In genomic region chr1:70037384-70037783, GRCm38 (mm10) we compare ENCODE assay signal across 28 mouse cellular contexts.
DNase-seq lines count a peak whose midpoint lies in the region; ATAC-seq lines count a peak whose summit lies in the region.
"Had no signal": no experiment of that assay in that cellular context is flagged by ENCODE, and none has a peak within 500 bp of the region (broad histone marks: within the 10 kb centered on the region; RNA-seq: fewer than 3 reads in every experiment).

No protein-coding gene starts in this region.

- H3K27me3 ChIP-seq in forebrain, embryonic 13.5 days: no peaks in the 10 kb centered on the region
- H3K27me3 ChIP-seq in forebrain, embryonic 11.5 days (ENCODE audit: control insufficient read depth, insufficient read depth, low read length): no peaks in the 10 kb centered on the region
- H3K27me3 ChIP-seq in forebrain, embryonic 16.5 days (replicated peaks; ENCODE audit: control insufficient read depth, insufficient read depth, low read length): no peaks in the 10 kb centered on the region
- H3K27me3 ChIP-seq in forebrain, embryonic 12.5 days: no peaks in the 10 kb centered on the region
- H3K27me3 ChIP-seq: CH12.LX; embryonic facial prominence, embryonic 13.5 days; embryonic facial prominence, embryonic 15.5 days had no signal

- H3K36me3 ChIP-seq in forebrain, embryonic 13.5 days (ENCODE audit: poor library complexity, severe bottlenecking): no peaks in the 10 kb centered on the region
- H3K36me3 ChIP-seq in forebrain, embryonic 11.5 days (ENCODE audit: control insufficient read depth, insufficient read depth, low read length): no peaks in the 10 kb centered on the region
- H3K36me3 ChIP-seq in forebrain, embryonic 16.5 days (ENCODE audit: control insufficient read depth, insufficient read depth): no peaks in the 10 kb centered on the region
- no peaks in the 10 kb centered on the region for H3K36me3 ChIP-seq in forebrain, embryonic 12.5 days (replicated peaks)
- H3K36me3 ChIP-seq: embryonic facial prominence, embryonic 13.5 days; embryonic facial prominence, embryonic 15.5 days; G1E had no signal

- H3K4me2 ChIP-seq in forebrain, embryonic 13.5 days: no peak overlapping the region
- no peak overlapping the region for H3K4me2 ChIP-seq in forebrain, embryonic 11.5 days (ENCODE audit: low read depth, low read length, severe bottlenecking)
- no peak overlapping the region for H3K4me2 ChIP-seq in forebrain, embryonic 16.5 days (ENCODE audit: low read length)
- no peak overlapping the region for H3K4me2 ChIP-seq in forebrain, embryonic 12.5 days
- H3K4me2 ChIP-seq: embryonic facial prominence, embryonic 13.5 days; embryonic facial prominence, embryonic 15.5 days had no signal

- no peak overlapping the region for H3K27ac ChIP-seq in forebrain, embryonic 13.5 days
- no peak overlapping the region for H3K27ac ChIP-seq in forebrain, embryonic 11.5 days (ENCODE audit: low read depth, low read length)
- no peak overlapping the region for H3K27ac ChIP-seq in forebrain, embryonic 16.5 days (ENCODE audit: low read length)
- H3K27ac ChIP-seq in forebrain, embryonic 12.5 days: no peak overlapping the region
- H3K27ac ChIP-seq: embryonic facial prominence, embryonic 13.5 days; embryonic facial prominence, embryonic 15.5 days; gastrocnemius, adult 2 months had no signal

- no peak overlapping the region for H3K4me3 ChIP-seq in forebrain, embryonic 13.5 days
- no peak overlapping the region for H3K4me3 ChIP-seq in forebrain, embryonic 11.5 days (ENCODE audit: low read depth, low read length)
- H3K4me3 ChIP-seq in forebrain, embryonic 16.5 days (replicated peaks; ENCODE audit: low read length): no peak overlapping the region
- no peak overlapping the region for H3K4me3 ChIP-seq in forebrain, embryonic 12.5 days (replicated peaks)
- H3K4me3 ChIP-seq: embryonic facial prominence, embryonic 13.5 days; embryonic facial prominence, embryonic 15.5 days; erythroblast, embryonic 14.5 days; gastrocnemius, adult 2 months had no signal

- peak; percentile 38; the same call in 1 of the 2 replicates for ATAC-seq in forebrain, embryonic 13.5 days
- no peak for ATAC-seq in forebrain, embryonic 11.5 days (replicated peaks; ENCODE audit: low FRiP score)
- peak; percentile 61; the same call in 1 of the 2 replicates for ATAC-seq in forebrain, embryonic 16.5 days
- no peak for ATAC-seq in forebrain, embryonic 12.5 days (ENCODE audit: low FRiP score)
- peak; percentile 65 for ATAC-seq in frontal cortex, adult (ENCODE audit: low TSS enrichment)
- ATAC-seq: activated CD4-positive, CD25-positive, alpha-beta regulatory T cell, adult 4 months; CD4-positive, CD25-positive, alpha-beta regulatory T cell, adult 4 months; Patski had no signal

- 84% methylated on average over 3 of the region's 3 CpGs for WGBS in forebrain, embryonic 13.5 days
- WGBS in forebrain, embryonic 11.5 days: 87% methylated on average over 3 of the region's 3 CpGs
- WGBS in forebrain, embryonic 16.5 days: 78% methylated on average over 3 of the region's 3 CpGs
- WGBS in forebrain, embryonic 12.5 days: 91% methylated on average over 3 of the region's 3 CpGs

- H3K9me3 ChIP-seq in forebrain, embryonic 13.5 days (replicated peaks): no peaks in the 10 kb centered on the region
- H3K9me3 ChIP-seq in forebrain, embryonic 11.5 days (ENCODE audit: control insufficient read depth, low read length): no peaks in the 10 kb centered on the region
- no peaks in the 10 kb centered on the region for H3K9me3 ChIP-seq in forebrain, embryonic 16.5 days (ENCODE audit: control insufficient read depth, low read length)
- no peaks in the 10 kb centered on the region for H3K9me3 ChIP-seq in forebrain, embryonic 12.5 days
- H3K9me3 ChIP-seq: embryonic facial prominence, embryonic 13.5 days; embryonic facial prominence, embryonic 15.5 days; G1E had no signal

- no peak for DNase-seq in forebrain, embryonic 11.5 days (ENCODE audit: low spot score)
- DNase-seq in frontal cortex, adult 2 months (ENCODE audit: extremely low spot score in 1 of 2, low spot score in 1 of 2): no peak
- peak; percentile 18 for DNase-seq in brain, embryonic 18.5 days (ENCODE audit: low read depth, low spot score)
- DNase-seq in kidney, adult 8-10 months: no peak
- DNase-seq: adrenal gland, adult 8-10 months; adrenal gland, postnatal 14 days; adrenal gland, postnatal 36 days; B cell, adult 2 months; cerebellum, adult 11 months; cerebellum, adult 18-20 months; cerebellum, adult 8-10 months; cerebellum, adult 9-11 months; cerebellum, postnatal 14 days; cerebellum, postnatal 36 days; embryo, embryonic 11 days; gastrocnemius, adult 2 months had no signal

- no peaks in the 10 kb centered on the region for H3K4me1 ChIP-seq in forebrain, embryonic 13.5 days
- no peaks in the 10 kb centered on the region for H3K4me1 ChIP-seq in forebrain, embryonic 11.5 days (replicated peaks; ENCODE audit: control insufficient read depth, insufficient read depth, low read length)
- no peaks in the 10 kb centered on the region for H3K4me1 ChIP-seq in forebrain, embryonic 16.5 days (replicated peaks; ENCODE audit: control insufficient read depth, insufficient read depth, low read length)
- H3K4me1 ChIP-seq in forebrain, embryonic 12.5 days: no peaks in the 10 kb centered on the region
- H3K4me1 ChIP-seq: embryonic facial prominence, embryonic 13.5 days; embryonic facial prominence, embryonic 15.5 days had no signal

- no peak overlapping the region for H3K9ac ChIP-seq in forebrain, embryonic 13.5 days
- H3K9ac ChIP-seq in forebrain, embryonic 11.5 days (ENCODE audit: low read length): no peak overlapping the region
- H3K9ac ChIP-seq in forebrain, embryonic 16.5 days (replicated peaks; ENCODE audit: low read depth, low read length): no peak overlapping the region
- H3K9ac ChIP-seq in forebrain, embryonic 12.5 days: no peak overlapping the region
- H3K9ac ChIP-seq: embryonic facial prominence, embryonic 13.5 days; embryonic facial prominence, embryonic 15.5 days had no signal

Comparison
In these comparisons a context has a peak if more than half of its experiments do, and no peak if none do; other contexts are left out.
1. ATAC-seq: peak in forebrain, embryonic 13.5 days (single experiment), forebrain, embryonic 16.5 days (single experiment) and frontal cortex, adult (single experiment); none in forebrain, embryonic 11.5 days (single experiment) and forebrain, embryonic 12.5 days (single experiment).